Mouse (Mus musculus) kidney, adult 2 months (tissue): ENCODE data around the gene Atp13a5. TPM values are rescaled to one million over a fixed set of nuclear protein-coding genes. Genes with fewer than 3 reads are reported as not detected.

Experiments used
- DNase-seq: peaks from one replicate; pipeline ENCODE4 v3.0.0; 2021
- H3K27ac ChIP-seq: fragments of 200-500 bp; 2 replicates; pipeline ENCODE4 v1.5.1; 2012; ENCODE audit warnings: low read depth, low read length, control low read depth, inconsistent platforms; ENCODE audit not compliant: insufficient read depth
- H3K27me3 ChIP-seq: fragments of 200-500 bp; replicated peaks from 2 replicates; pipeline ENCODE4 v1.6.1; 2012; ENCODE audit warnings: mild to moderate bottlenecking, moderate library complexity, low read length, inconsistent platforms; ENCODE audit not compliant: control insufficient read depth, insufficient read depth
- H3K36me3 ChIP-seq: fragments of 200-500 bp; 2 replicates; pipeline ENCODE4 v1.6.1; 2012; ENCODE audit warnings: mild to moderate bottlenecking, moderate library complexity, low read length, inconsistent platforms; ENCODE audit not compliant: control insufficient read depth, insufficient read depth
- H3K4me1 ChIP-seq: fragments of 200-500 bp; 2 replicates; pipeline ENCODE4 v1.6.1; 2011; ENCODE audit warnings: low read length; ENCODE audit not compliant: control insufficient read depth, insufficient read depth
- H3K4me3 ChIP-seq: fragments of 200-500 bp; 2 replicates; pipeline ENCODE4 v1.5.1; 2011; ENCODE audit warnings: mild to moderate bottlenecking, low read depth, low read length, control low read depth; ENCODE audit not compliant: insufficient read depth
- CTCF ChIP-seq: fragments of 200-500 bp; conservative IDR thresholded peaks from 2 replicates; pipeline ENCODE4 v1.5.1; 2011; ENCODE audit warnings: low read depth, mild to moderate bottlenecking, control low read depth, low read length, moderate library complexity, mixed read lengths; ENCODE audit not compliant: insufficient read depth, insufficient read length
- POLR2A ChIP-seq: fragments of 200-500 bp; IDR thresholded peaks from one replicate; pipeline ENCODE4 v1.6.1; 2011; ENCODE audit warnings: low read depth, low read length, control low read depth
- WGBS: fragments of 180-500 bp; shearing (Covaris S2); methylation state at CpG from one replicate; pipeline ENCODE4 v1.1.7; 2018; 5-methylcytosine and 5-hydroxymethylcytosine counted together
- polyA plus RNA-seq: library from polyadenylated mRNA; depleted of rRNA; stranded (reverse); fragments of >200 nt; gene quantifications from 2 replicates; pipeline ENCODE4 v1.2.3, GENCODE M21; 2012

Atp13a5 gene
- polyA plus RNA-seq, 1 experiment: not detected

DNA sequence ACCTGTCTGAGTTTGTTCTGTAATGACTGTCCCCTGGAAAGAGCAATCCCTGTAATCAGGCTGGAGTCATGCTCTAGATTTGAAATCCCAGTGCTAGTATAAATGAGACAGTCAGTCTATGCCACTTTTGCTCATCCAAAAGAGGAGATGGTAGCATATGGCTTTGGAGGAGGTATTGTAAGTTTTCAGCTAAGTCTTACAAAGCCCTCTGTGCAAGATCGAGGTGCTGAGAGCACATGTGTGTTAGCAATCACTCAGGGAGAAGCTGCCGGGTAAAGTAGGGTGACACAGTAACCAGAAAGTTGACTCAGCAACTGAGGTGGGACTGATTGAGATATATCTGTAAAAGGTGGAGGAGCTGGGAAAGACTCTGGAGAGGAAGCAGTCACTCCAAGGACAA is 49.3 kb downstream of the Atp13a5 start:
- TF ChIP-seq CTCF (no peak), POLR2A (no peak)
- H3K4me3 ChIP-seq: no peak overlapping the region
- no peaks in the 10 kb centered on the region for H3K36me3 ChIP-seq
- DNase-seq: no peak
- WGBS: 71% methylated on average over 2 of the region's 2 CpGs
- no peaks in the 10 kb centered on the region for H3K4me1 ChIP-seq
- no peak overlapping the region for H3K27ac ChIP-seq
- H3K27me3 ChIP-seq: 0 out of 2 replicates have a peak, but pooled peaks cover 1% of the 10 kb centered on the region

DNA sequence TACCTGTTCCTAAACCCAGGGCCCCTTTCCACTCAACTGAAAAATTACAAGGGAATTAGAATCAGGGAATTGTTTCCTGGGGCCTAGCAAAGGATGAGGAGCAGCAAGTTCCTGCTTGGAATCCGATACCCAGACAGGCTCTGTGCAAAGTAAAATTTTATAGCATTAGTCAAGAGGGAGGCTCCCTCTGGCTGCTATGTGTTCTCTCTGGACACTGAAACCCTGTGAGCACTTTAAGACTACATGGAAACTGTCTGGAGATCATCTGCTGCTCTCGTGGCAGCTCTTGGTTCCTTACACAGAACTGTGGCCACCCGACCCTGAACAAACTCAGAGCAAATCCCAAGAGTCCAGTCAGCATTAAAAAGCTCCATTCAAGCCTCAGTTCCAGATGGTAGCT is 50.6 kb downstream of the Atp13a5 start:
- no peak for TF ChIP-seq POLR2A
- no peak for TF ChIP-seq CTCF
- Histone ChIP-seq H3K36me3 (no peaks in the 10 kb centered on the region), H3K4me1 (no peaks in the 10 kb centered on the region), H3K27ac (no peak overlapping the region), H3K27me3 (0 out of 2 replicates have a peak, but pooled peaks cover 1% of the 10 kb centered on the region), H3K4me3 (no peak overlapping the region)
- DNase-seq: no peak
- WGBS: 37% methylated on average over 3 of the region's 3 CpGs

DNA sequence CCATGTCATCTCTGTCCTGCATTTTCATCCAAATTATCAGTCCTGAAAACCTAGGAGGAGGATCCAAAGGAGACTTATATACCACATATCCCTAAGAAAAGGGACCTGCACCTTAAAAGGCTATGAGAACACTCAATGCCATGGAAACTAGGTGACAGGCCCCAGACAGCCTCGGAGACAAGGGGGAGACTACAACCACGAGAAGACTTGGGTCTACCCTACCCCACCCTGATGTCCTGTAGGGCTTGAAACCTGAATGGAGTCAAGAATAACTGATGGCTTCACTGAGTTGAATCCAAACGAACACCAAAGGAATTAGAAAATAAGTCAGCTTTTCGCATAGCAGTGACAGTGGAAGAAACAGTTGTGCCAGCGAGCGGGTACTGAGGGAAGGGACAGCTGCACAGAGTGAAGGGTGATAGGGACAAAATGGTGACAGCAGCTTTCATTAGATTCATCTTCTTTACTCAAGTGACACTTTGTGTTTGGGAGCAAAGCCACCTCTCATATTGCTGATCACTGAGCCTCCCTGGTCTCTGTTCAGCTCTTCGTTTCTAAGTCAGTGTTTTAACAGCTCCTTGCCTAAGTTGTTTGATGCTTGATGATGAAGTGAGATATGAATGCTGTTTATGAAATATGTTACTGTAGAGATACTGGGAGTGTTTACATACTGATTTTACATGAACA is 53.2 kb downstream of the Atp13a5 start:
- TF ChIP-seq CTCF (no peak), POLR2A (no peak)
- DNase-seq: no peak
- no peak overlapping the region for H3K27ac ChIP-seq
- no peaks in the 10 kb centered on the region for H3K36me3 ChIP-seq
- no peak overlapping the region for H3K4me3 ChIP-seq
- H3K4me1 ChIP-seq: no peaks in the 10 kb centered on the region
- 89% methylated on average over 7 of the region's 7 CpGs for WGBS
- H3K27me3 ChIP-seq: 0 out of 2 replicates have a peak, but pooled peaks cover 1% of the 10 kb centered on the region

DNA sequence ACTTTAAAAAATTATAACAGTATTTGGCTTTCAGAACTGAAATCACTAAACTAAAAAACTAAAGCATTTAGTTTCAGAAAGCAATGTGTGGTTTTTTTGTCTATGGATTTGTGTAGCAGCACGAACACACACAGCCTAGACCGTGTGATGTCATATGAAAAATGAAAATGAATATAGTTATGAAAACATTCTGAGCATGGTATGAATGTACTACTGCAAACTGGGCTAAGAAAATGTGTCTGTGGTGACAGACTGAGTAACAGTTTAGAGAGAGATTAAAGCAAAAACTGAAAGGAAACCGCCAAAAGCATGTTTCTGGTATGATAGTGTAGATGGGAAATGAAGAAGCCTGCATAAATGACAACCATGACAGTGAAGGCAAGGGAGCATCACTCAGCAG is 57.8 kb downstream of the Atp13a5 start:
- Histone ChIP-seq H3K27me3 (0 out of 2 replicates have a peak, but pooled peaks cover 1% of the 10 kb centered on the region), H3K36me3 (no peaks in the 10 kb centered on the region), H3K4me1 (no peaks in the 10 kb centered on the region), H3K4me3 (no peak overlapping the region), H3K27ac (no peak overlapping the region)
- DNase-seq: no peak
- TF ChIP-seq CTCF: no peak
- 88% methylated on average over 3 of the region's 3 CpGs for WGBS

DNA sequence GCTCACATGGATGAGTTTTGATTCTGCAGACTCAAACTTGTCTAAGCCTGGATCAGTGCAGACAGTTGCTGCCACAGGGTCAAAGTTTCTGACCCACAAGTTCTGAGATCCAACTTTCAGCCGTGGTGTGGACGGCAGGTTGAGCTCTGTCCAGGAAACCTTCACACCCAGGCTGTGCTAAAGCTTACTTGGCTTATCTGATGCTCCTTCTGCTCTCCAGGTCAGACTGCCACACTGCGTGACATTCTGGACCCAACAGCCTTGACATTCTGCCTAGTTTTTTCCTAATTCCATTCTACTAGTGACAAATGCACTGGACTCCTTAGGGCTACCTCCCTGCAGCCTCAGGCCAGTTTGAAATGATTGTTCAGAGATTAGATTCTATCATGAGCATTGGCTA is 63.1 kb downstream of the Atp13a5 start:
- DNase-seq: peak; percentile 17
- Histone ChIP-seq H3K27ac (no peak overlapping the region), H3K27me3 (no peaks in the 10 kb centered on the region; the same call in 1 of the 2 replicates), H3K4me1 (no peaks in the 10 kb centered on the region), H3K36me3 (no peaks in the 10 kb centered on the region), H3K4me3 (no peak overlapping the region)
- 45% methylated on average over 3 of the region's 3 CpGs for WGBS
- TF ChIP-seq CTCF: no peak
- no peak for TF ChIP-seq POLR2A

DNA sequence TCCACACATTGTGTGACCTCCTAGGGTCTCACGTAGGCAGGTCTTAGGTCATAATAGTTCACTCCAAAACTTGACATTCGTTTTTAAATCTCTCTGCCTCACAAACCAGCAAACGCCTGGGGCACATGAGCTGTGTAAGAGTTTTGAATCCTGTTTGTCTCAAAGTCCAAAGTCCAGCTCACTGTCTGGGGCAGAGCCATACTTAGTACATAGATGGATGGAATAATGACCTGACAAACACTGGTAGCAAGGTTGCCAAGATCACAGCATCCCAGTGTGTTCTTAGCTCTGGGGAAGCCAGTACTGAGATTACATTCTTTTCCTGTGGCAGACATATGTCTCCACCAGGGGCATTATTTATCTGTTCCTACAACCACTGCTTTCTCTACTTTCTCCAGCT is 63.5 kb downstream of the Atp13a5 start:
- H3K27ac ChIP-seq: no peak overlapping the region
- no peaks in the 10 kb centered on the region for H3K4me1 ChIP-seq
- no peak overlapping the region for H3K4me3 ChIP-seq
- DNase-seq: peak; percentile 50
- H3K27me3 ChIP-seq: no peaks in the 10 kb centered on the region; the same call in 1 of the 2 replicates
- TF ChIP-seq CTCF (no peak), POLR2A (no peak)
- H3K36me3 ChIP-seq: no peaks in the 10 kb centered on the region
- 57% methylated on average over 3 of the region's 3 CpGs for WGBS

DNA sequence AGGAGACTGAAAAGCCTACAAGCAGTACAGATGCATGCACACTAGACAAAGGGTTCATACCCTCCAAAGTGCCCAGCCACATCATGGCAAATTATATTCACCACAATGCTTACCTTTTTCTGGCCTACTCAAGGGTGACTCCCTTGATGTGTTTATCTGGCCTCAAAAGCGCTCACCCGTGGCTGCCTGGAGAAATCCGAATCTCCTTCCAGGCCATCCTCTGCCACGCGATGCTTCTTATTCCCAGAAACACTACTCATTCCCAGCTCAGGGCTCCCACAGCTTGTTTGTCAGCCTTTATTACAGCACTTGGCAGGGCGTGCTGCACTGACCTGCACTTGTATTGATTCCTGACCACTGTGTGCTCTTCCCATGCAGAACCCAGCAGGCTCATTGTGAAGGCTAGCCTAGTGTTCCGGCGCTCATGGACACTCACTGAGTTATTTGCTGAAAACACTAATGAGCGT is 80.9 kb downstream of the Atp13a5 start:
- H3K4me1 ChIP-seq: no peaks in the 10 kb centered on the region
- no peak overlapping the region for H3K27ac ChIP-seq
- H3K27me3 ChIP-seq: no peaks in the 10 kb centered on the region
- TF ChIP-seq CTCF (no peak), POLR2A (no peak)
- H3K36me3 ChIP-seq: no peaks in the 10 kb centered on the region
- 50% methylated on average over 9 of the region's 9 CpGs for WGBS
- H3K4me3 ChIP-seq: no peak overlapping the region
- DNase-seq: no peak

DNA sequence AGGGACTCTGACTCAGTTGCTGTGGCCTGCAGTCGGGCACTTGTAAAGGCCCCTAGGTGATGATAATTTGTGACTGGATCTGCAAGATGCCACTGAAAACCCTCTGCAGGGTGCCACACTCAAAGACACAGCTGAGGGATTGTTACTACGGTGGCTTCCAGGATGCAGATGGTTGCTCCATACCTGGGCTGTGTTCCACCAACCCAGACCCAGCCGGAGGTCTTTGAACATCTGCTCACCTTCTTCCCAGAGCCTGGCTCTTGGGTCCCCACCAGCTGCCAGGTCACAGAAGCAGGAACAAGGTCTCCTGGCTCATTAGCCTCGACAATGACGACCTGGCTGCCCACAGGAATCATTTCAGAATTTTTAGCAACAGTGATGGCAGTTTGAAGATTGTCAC is 97.8 kb downstream of the Atp13a5 start:
- Histone ChIP-seq H3K27me3 (no peaks in the 10 kb centered on the region), H3K36me3 (no peaks in the 10 kb centered on the region), H3K27ac (no peak overlapping the region), H3K4me1 (no peaks in the 10 kb centered on the region), H3K4me3 (no peak overlapping the region)
- no peak for DNase-seq
- 69% methylated on average over 5 of the region's 5 CpGs for WGBS
- no peak for TF ChIP-seq POLR2A
- TF ChIP-seq CTCF: no peak
